Mouse (Mus musculus) neural tube, embryonic 11.5 days (tissue): ENCODE measurements at regions not wholly inside any gene's neighbourhood (a gene's known extent, or its start where the extent isn't known, plus 50 kb on each side); places are given as distances from the start of the nearest gene placed in this dataset.

Experiments
- ATAC-seq: fragments of 200-750 bp; cut with Nextera tagmentation; 2 replicates; pipeline ENCODE4 v1.8.0; 2017; ENCODE audit warnings: moderate number of reproducible peaks, mild to moderate bottlenecking, moderate TSS enrichment, moderate library complexity; ENCODE audit not compliant: insufficient read depth, low FRiP score, low TSS enrichment
- DNase-seq: peaks from one replicate; pipeline ENCODE4 v3.0.0-alpha.2; 2015; ENCODE audit warnings: low spot score
- H3K27ac ChIP-seq: fragments of 300-500 bp; sonication (generic); 2 replicates; pipeline ENCODE4 v1.5.1; 2014; ENCODE audit warnings: low read depth, mild to moderate bottlenecking, low read length
- H3K27me3 ChIP-seq: fragments of 300-500 bp; sonication (generic); 2 replicates; pipeline ENCODE4 v1.6.1; 2014; ENCODE audit warnings: mild to moderate bottlenecking, low read length, mixed read lengths; ENCODE audit not compliant: control insufficient read depth, insufficient read depth
- H3K36me3 ChIP-seq: fragments of 300-500 bp; sonication (generic); 2 replicates; pipeline ENCODE4 v1.6.1; 2014; ENCODE audit warnings: mild to moderate bottlenecking, low read length, moderate library complexity, mixed read lengths; ENCODE audit not compliant: control insufficient read depth, insufficient read depth
- H3K4me1 ChIP-seq: fragments of 300-500 bp; sonication (generic); 2 replicates; pipeline ENCODE4 v1.6.1; 2014; ENCODE audit warnings: low read length, mixed read lengths; ENCODE audit not compliant: control insufficient read depth, insufficient read depth
- H3K4me2 ChIP-seq: fragments of 300-500 bp; sonication (generic); 2 replicates; pipeline ENCODE4 v1.6.1; 2014; ENCODE audit warnings: low read depth, mild to moderate bottlenecking, moderate library complexity
- H3K4me3 ChIP-seq: fragments of 300-500 bp; sonication (generic); 2 replicates; pipeline ENCODE4 v1.5.1; 2014; ENCODE audit warnings: low read depth, low read length
- H3K9ac ChIP-seq: fragments of 300-500 bp; sonication (generic); 2 replicates; pipeline ENCODE4 v1.6.1; 2014; ENCODE audit warnings: mild to moderate bottlenecking, low read length
- H3K9me3 ChIP-seq: fragments of 300-500 bp; sonication (generic); 2 replicates; pipeline ENCODE4 v1.6.1; 2016; ENCODE audit warnings: low read length; ENCODE audit not compliant: control insufficient read depth
- WGBS: fragments of 180-500 bp; shearing (Covaris S2); extraction: QIAGEN DNeasy Blood & Tissue Kit; methylation state at CpG from one replicate; pipeline ENCODE4 v1.1.7; 2014; 5-methylcytosine and 5-hydroxymethylcytosine counted together

- Histone ChIP-seq H3K27ac (no peak overlapping the region), H3K36me3 (no peaks in the 10 kb centered on the region), H3K9ac (no peak overlapping the region), H3K27me3 (no peaks in the 10 kb centered on the region), H3K4me3 (no peak overlapping the region), H3K9me3 (no peaks in the 10 kb centered on the region), H3K4me1 (no peaks in the 10 kb centered on the region), H3K4me2 (no peak overlapping the region)
- ATAC-seq (no peak), DNase-seq (no peak)
- 70% methylated on average over 3 of the region's 3 CpGs for WGBS
These were observed 118.3 kb downstream of the Nfkbiz start for GRCm38 (mm10) chr16:55720430-55720829.

- no peaks in the 10 kb centered on the region for H3K4me1 ChIP-seq
- 52% methylated on average over 3 of the region's 3 CpGs for WGBS
These were observed 128.7 kb downstream of the Nfkbiz start for GRCm38 (mm10) chr16:55710017-55710416.

GRCm38 (mm10) chr16:55706502-55706901 lies 132.2 kb downstream of the Nfkbiz start:
- Histone ChIP-seq H3K27me3 (no peaks in the 10 kb centered on the region), H3K4me1 (no peaks in the 10 kb centered on the region), H3K9me3 (no peaks in the 10 kb centered on the region), H3K27ac (no peak overlapping the region), H3K4me2 (no peak overlapping the region), H3K36me3 (no peaks in the 10 kb centered on the region), H3K9ac (no peak overlapping the region), H3K4me3 (no peak overlapping the region)
- no peak for ATAC-seq
- no peak for DNase-seq

More at GRCm38 (mm10) chr16:55710017-55710416, 128.7 kb downstream of the Nfkbiz start:
- no peaks in the 10 kb centered on the region for H3K27me3 ChIP-seq
- no peak overlapping the region for H3K4me2 ChIP-seq
- ATAC-seq (no peak), DNase-seq (no peak)
- no peaks in the 10 kb centered on the region for H3K36me3 ChIP-seq
- no peak overlapping the region for H3K9ac ChIP-seq
- no peaks in the 10 kb centered on the region for H3K9me3 ChIP-seq
- H3K27ac ChIP-seq = no peak overlapping the region
- H3K4me3 ChIP-seq = no peak overlapping the region

GRCm38 (mm10) chr16:55698489-55698892 lies 140.2 kb downstream of the Nfkbiz start:
- H3K9me3 ChIP-seq = no peaks in the 10 kb centered on the region
- ATAC-seq = no peak
- H3K27ac ChIP-seq = no peak overlapping the region

GRCm38 (mm10) chr16:55691069-55691468 lies 147.6 kb downstream of the Nfkbiz start:
- DNase-seq (no peak), ATAC-seq (no peak)
- H3K27ac ChIP-seq = no peak overlapping the region
- H3K36me3 ChIP-seq = no peaks in the 10 kb centered on the region
- H3K9ac ChIP-seq = no peak overlapping the region
- H3K4me2 ChIP-seq = no peak overlapping the region
- H3K4me3 ChIP-seq = no peak overlapping the region
- no peaks in the 10 kb centered on the region for H3K9me3 ChIP-seq
- no peaks in the 10 kb centered on the region for H3K4me1 ChIP-seq
- H3K27me3 ChIP-seq = no peaks in the 10 kb centered on the region
- WGBS = 90% methylated on average over 2 of the region's 2 CpGs

More at GRCm38 (mm10) chr16:55698489-55698892, 140.2 kb downstream of the Nfkbiz start:
- no peak overlapping the region for H3K4me2 ChIP-seq
- DNase-seq = no peak
- H3K4me3 ChIP-seq = no peak overlapping the region
- H3K4me1 ChIP-seq = no peaks in the 10 kb centered on the region
- no peaks in the 10 kb centered on the region for H3K36me3 ChIP-seq
- WGBS = 93% methylated on average over 3 of the region's 3 CpGs
- no peaks in the 10 kb centered on the region for H3K27me3 ChIP-seq
- no peak overlapping the region for H3K9ac ChIP-seq

GRCm38 (mm10) chr16:55663946-55664345 lies 174.8 kb downstream of the Nfkbiz start:
- 97% methylated on average over 1 of the region's 1 CpGs for WGBS
- Histone ChIP-seq H3K27ac (no peak overlapping the region), H3K27me3 (no peaks in the 10 kb centered on the region), H3K36me3 (no peaks in the 10 kb centered on the region), H3K4me2 (no peak overlapping the region), H3K9me3 (no peaks in the 10 kb centered on the region), H3K4me3 (no peak overlapping the region), H3K9ac (no peak overlapping the region), H3K4me1 (no peaks in the 10 kb centered on the region)
- DNase-seq (no peak), ATAC-seq (no peak)

GRCm38 (mm10) chr16:55636667-55637450 lies 201.8 kb downstream of the Nfkbiz start:
- no peaks in the 10 kb centered on the region for H3K36me3 ChIP-seq
- no peaks in the 10 kb centered on the region for H3K27me3 ChIP-seq
- H3K4me2 ChIP-seq = no peak overlapping the region
- ATAC-seq (no peak), DNase-seq (no peak)
- H3K9me3 ChIP-seq = no peaks in the 10 kb centered on the region
- WGBS = 76% methylated on average over 3 of the region's 3 CpGs
- no peak overlapping the region for H3K9ac ChIP-seq
- H3K4me3 ChIP-seq = no peak overlapping the region
- H3K27ac ChIP-seq = no peak overlapping the region
- no peaks in the 10 kb centered on the region for H3K4me1 ChIP-seq

- no peaks in the 10 kb centered on the region for H3K4me1 ChIP-seq
- H3K9ac ChIP-seq = no peak overlapping the region
- 95% methylated on average over 4 of the region's 4 CpGs for whole genome bisulfite sequencing
- no peaks in the 10 kb centered on the region for H3K9me3 ChIP-seq
- H3K4me3 ChIP-seq = no peak overlapping the region
- ATAC-seq (no peak), DNase-seq (no peak)
- H3K36me3 ChIP-seq = no peaks in the 10 kb centered on the region
- H3K27me3 ChIP-seq = no peaks in the 10 kb centered on the region
- H3K27ac ChIP-seq = no peak overlapping the region
- H3K4me2 ChIP-seq = no peak overlapping the region
These were observed 202.5 kb downstream of the Nfkbiz start for GRCm38 (mm10) chr16:55636224-55636623.

GRCm38 (mm10) chr16:55634691-55635090 lies 204.0 kb downstream of the Nfkbiz start:
- DNase-seq (no peak), ATAC-seq (no peak)
- 83% methylated on average over 1 of the region's 1 CpGs for whole genome bisulfite sequencing
- no peaks in the 10 kb centered on the region for H3K27me3 ChIP-seq
- H3K4me3 ChIP-seq = no peak overlapping the region
- H3K9ac ChIP-seq = no peak overlapping the region
- H3K4me2 ChIP-seq = no peak overlapping the region
- no peak overlapping the region for H3K27ac ChIP-seq
- H3K4me1 ChIP-seq = no peaks in the 10 kb centered on the region
- H3K36me3 ChIP-seq = no peaks in the 10 kb centered on the region
- no peaks in the 10 kb centered on the region for H3K9me3 ChIP-seq
